Mouse (Mus musculus) granulocyte monocyte progenitor cell, adult 5-6 weeks (primary cell): Measurements from ENCODE around the gene Car5a. TPM values are rescaled to one million over a fixed set of nuclear protein-coding genes. Genes with fewer than 3 reads are reported as not detected.

Source experiments
- ATAC-seq: replicated peaks from 2 replicates; pipeline ENCODE4 v1.8.0; 2016; ENCODE audit warnings: mild to moderate bottlenecking, moderate TSS enrichment, inconsistent platforms; ENCODE audit not compliant: poor library complexity, severe bottlenecking
- total RNA-seq, 2 experiments: library from RNA; stranded (forward) in 1 of 2; stranded (reverse) in 1 of 2; fragments of 200-712, 200-1000 nt in 1 of 2; fragments of >200 nt in 1 of 2; fragmentation: Nextera tagmentation in 1 of 2; gene quantifications; 2 replicates each; pipeline ENCODE4 v1.2.3; 2014 to 2017

Gene Car5a
- total RNA-seq, 2 experiments from 2014 or later = not detected

GRCm38 (mm10) chr8:121908378-121909147, 36.1 kb downstream of the Car5a start:
- ATAC-seq = no peak

- ATAC-seq = peak; percentile 69
Observed at GRCm38 (mm10) chr8:121907587-121908248, 37.0 kb downstream of the Car5a start, which contains the start of gene Slc7a5. TSS of gene Slc7a5 (minus strand) at chr8:121907694.

GRCm38 (mm10) chr8:121906542-121907512, 37.9 kb downstream of the Car5a start:
- peak; percentile 33 for ATAC-seq

- ATAC-seq = no peak
Observed at GRCm38 (mm10) chr8:121905864-121906263, 38.8 kb downstream of the Car5a start.

DNA sequence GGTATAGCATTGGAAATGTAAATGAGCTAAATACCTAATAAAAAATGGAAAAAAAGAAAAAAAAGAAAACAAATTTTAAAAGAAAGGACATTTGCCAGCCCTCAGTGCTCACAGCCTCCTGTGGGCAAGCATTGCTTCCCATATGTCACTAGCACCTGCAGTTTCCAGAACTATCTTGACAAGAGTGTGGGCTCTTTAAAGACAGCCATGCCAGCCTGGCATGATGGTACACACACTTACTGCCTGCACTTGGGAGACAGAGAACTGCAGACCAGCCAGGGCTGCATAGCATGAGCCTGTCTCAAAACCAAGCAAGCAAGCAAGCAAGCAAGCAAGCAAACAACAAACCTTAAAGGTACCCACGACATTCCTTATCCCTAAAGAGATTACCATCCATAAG, 39.3 kb downstream of the Car5a start:
- no peak for ATAC-seq

GRCm38 (mm10) chr8:121904999-121905398, 39.7 kb downstream of the Car5a start:
- ATAC-seq = no peak

DNA sequence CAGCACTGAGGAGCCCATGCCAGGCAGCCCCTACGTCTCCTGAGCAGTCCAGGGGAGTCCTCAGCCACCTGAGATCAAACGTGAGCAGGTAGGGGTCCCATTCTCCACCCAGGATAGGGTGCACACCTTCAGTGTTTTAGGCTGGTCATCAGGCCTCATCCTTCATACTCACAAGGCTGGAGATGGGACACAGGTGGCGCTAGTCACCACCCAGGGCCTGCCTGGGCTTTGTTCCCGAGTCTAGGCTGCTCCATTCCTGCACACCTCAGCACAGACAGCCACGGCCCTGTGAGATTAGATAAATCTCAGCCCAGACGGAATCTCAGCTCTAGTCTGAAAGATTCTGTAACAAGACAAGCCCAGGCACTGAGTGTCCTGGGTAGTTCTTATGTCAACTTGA, 40.7 kb downstream of the Car5a start:
- no peak for ATAC-seq

DNA sequence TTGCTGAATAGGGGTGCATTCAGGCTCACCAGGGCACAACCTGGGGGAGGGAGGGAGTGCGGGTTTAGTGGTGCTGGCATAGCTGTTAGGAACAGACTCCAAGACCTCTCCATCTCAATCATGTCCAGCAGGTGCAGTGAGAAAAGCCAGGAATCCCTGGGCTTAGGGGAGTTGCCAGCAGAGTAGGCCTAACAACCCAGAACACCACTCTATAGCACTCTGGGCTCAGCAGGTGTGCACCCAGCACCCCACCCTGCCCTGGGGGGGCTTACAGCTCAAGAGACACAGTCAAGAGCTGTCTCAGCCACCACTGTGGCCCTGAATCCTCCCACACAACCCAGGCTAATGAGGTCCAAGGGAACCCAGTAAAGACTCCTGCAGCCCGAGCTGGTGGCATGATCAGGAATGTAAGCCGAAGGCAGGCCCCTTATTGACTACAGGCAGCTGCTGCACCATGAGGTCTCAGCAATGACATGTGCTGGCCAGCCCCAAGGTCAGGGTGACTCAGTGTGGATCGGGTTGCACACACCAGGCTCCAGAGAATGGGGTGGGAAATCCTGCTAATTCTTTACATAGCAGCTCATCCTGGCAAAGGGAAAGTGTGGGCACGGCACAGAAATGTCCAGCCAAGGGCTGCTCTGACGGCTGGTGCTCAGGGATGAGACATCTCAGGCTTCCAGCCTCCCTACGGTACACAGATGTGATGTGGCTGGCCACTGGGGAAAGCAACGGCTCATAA, 43.0 kb downstream of the Car5a start:
- ATAC-seq = no peak

GRCm38 (mm10) chr8:121899180-121900044, 45.3 kb downstream of the Car5a start:
- ATAC-seq = no peak

GRCm38 (mm10) chr8:121898401-121898931, 46.2 kb downstream of the Car5a start:
- peak; percentile 94 for ATAC-seq

- peak; percentile 56 for ATAC-seq
Observed at GRCm38 (mm10) chr8:121897871-121898381, 46.8 kb downstream of the Car5a start.

DNA sequence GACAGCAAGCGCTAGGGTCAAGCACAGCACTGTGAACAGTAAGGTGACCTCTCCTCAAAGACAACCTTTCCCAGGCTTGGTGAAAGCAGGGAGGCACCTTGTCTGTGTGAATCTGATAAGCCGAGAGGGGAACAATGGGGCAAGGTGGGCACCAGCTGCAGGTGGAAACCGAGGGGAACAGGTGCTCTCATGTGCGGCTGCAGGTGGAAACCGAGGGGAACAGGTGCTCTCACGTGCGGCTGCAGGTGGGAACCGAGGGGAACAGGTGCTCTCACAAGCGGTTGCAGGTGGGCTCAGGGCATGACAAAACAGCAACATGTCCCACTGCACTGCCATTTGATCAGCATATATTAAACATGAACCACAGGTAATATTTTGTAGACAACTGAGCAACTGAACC, 47.5 kb downstream of the Car5a start:
- no peak for ATAC-seq

- ATAC-seq = no peak
Observed at GRCm38 (mm10) chr8:121896476-121897145, 48.1 kb downstream of the Car5a start.

DNA sequence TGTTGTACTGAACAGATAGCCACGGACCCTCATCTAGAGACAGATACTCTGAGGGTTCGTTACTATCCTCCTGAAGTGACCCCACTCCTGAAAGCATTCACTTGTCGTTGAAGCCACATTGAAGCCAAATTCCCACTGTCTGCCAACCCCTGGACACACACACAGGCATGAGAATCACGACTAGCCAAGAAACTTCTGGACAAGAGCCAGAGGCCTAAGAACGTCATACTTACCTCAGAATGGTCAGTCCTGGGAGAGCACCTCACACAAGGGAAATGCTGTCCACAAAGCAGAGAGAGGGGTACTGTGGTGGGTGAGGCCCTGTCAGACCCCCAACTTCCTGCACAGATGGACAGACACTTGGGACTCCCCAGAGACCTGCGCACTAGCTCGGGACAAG, 48.8 kb downstream of the Car5a start:
- ATAC-seq = no peak

DNA sequence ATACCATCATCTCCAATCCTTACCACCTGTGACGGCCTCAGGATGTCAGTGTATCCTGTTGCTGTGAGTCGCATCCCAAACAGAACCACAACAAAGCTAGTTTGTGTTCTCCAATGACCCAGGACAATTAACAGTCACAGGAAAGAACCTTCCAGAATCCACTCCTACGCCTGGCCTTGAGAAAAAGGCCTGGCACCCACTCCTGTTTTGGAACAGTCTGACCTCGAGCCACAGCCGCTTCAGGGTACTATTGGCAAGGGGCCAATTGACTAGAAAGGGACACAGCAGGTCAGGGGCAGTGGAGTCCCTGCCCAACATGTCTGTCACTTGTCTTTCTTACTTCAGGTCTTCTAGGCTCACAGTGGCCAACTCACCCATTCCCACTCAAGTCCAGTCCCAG, 51.8 kb downstream of the Car5a start:
- ATAC-seq = no peak

DNA sequence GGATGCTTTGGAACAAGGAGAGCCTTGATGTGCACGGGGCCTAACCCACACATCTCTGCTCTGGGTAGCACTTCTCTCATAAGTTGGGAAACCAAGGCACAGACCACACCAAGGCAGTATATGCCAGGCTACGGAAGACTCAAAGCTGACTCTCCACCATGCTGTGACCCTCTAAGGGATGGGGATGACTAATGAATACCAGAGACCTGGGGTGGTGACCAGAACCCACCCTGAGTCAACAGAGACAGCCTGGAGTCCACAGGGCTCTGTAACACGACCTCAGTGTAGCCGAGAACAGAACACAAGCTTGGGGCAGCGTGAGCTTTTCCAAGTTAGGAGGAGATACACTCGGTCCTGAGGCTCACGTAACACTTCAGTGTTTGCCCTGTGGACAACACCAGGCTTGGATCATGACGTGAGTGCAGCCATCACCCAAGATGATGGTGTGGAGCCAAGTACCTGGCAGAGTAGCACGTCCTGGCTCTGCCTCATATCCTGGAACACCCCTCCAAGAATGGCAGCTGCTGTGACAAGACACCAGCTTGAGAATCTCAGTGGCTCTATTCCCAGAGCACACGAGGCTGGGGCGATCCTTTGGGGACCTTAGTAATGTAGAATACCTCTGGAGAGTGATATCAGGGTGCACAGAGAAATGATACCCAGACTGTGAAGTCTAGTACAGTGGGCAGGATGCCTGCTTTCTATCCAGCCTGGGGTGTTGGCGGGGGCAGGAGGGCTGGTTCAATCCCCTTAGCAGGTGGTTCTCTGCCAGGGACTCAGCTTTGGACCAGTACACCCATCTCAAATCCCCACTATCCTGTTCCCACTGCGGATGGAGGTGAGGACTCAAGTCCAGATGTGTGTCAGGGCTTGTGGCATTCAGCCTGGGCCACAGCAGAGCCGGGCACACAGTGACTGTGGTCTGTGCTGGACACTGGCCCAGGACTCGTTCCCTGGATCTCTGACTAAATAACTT, 54.6 kb downstream of the Car5a start:
- ATAC-seq = no peak

GRCm38 (mm10) chr8:121889317-121889716, 55.4 kb downstream of the Car5a start:
- no peak for ATAC-seq
